Mouse (Mus musculus) megakaryocyte, adult 5-6 weeks (primary cell): ENCODE data around the gene Stx8. TPM values are rescaled to one million over a fixed set of nuclear protein-coding genes. Genes with fewer than 3 reads are reported as not detected.

Experiments
- ATAC-seq: 2 replicates; pipeline ENCODE4 v1.8.0; 2016; ENCODE audit warnings: mild to moderate bottlenecking, inconsistent platforms; ENCODE audit not compliant: poor library complexity, severe bottlenecking
- total RNA-seq, 2 experiments: library from RNA; stranded (forward) in 1 of 2; stranded (reverse) in 1 of 2; fragments of 153-499, 151-499 nt in 1 of 2; fragments of 221-1000, 200-1000 nt in 1 of 2; gene quantifications; 2 replicates each; pipeline versions ENCODE4 v1.2.3 to v1.2.4; 2015 to 2017

Gene Stx8
- total RNA-seq, 2 experiments from 2014 or later: 23.3 to 58.9 TPM

GRCm38 (mm10) chr11:67973225-67973624 is 7.2 kb downstream of the Stx8 start:
- no peak for ATAC-seq

- no peak for ATAC-seq
Measured at GRCm38 (mm10) chr11:67975252-67975651, 9.3 kb downstream of the Stx8 start.

- no peak for ATAC-seq
Measured at GRCm38 (mm10) chr11:67983564-67983963, 17.6 kb downstream of the Stx8 start.

- no peak for ATAC-seq
Measured at GRCm38 (mm10) chr11:67991240-67991639, 25.2 kb downstream of the Stx8 start.

- ATAC-seq: no peak
Measured at GRCm38 (mm10) chr11:67995965-67996364, 30.0 kb downstream of the Stx8 start.

GRCm38 (mm10) chr11:67998905-67999304 is 32.9 kb downstream of the Stx8 start:
- no peak for ATAC-seq

- ATAC-seq: no peak
Measured at GRCm38 (mm10) chr11:67999629-68000028, 33.6 kb downstream of the Stx8 start.

GRCm38 (mm10) chr11:68004191-68004590 is 38.2 kb downstream of the Stx8 start:
- ATAC-seq: 0 out of 2 replicates have a peak, but pooled peaks have one; percentile 56

GRCm38 (mm10) chr11:68006216-68006789 is 40.3 kb downstream of the Stx8 start:
- no peak for ATAC-seq

- no peak for ATAC-seq
Measured at GRCm38 (mm10) chr11:68007645-68008044, 41.7 kb downstream of the Stx8 start.

- no peak for ATAC-seq
Measured at GRCm38 (mm10) chr11:68009377-68009776, 43.4 kb downstream of the Stx8 start.

- ATAC-seq: no peak
Measured at GRCm38 (mm10) chr11:68012207-68012606, 46.2 kb downstream of the Stx8 start.

- no peak for ATAC-seq
Measured at GRCm38 (mm10) chr11:68018191-68018590, 52.2 kb downstream of the Stx8 start.

GRCm38 (mm10) chr11:68019156-68019555 is 53.2 kb downstream of the Stx8 start:
- ATAC-seq: peak; percentile 56

- no peak for ATAC-seq
Measured at GRCm38 (mm10) chr11:68021976-68022375, 56.0 kb downstream of the Stx8 start.

GRCm38 (mm10) chr11:68022895-68023294 is 56.9 kb downstream of the Stx8 start:
- no peak for ATAC-seq

- ATAC-seq: no peak
Measured at GRCm38 (mm10) chr11:68023811-68024369, 57.9 kb downstream of the Stx8 start.

GRCm38 (mm10) chr11:68026590-68026989 is 60.6 kb downstream of the Stx8 start:
- no peak for ATAC-seq

- ATAC-seq: no peak
Measured at GRCm38 (mm10) chr11:68029079-68029478, 63.1 kb downstream of the Stx8 start.

GRCm38 (mm10) chr11:68029871-68030270 is 63.9 kb downstream of the Stx8 start:
- no peak for ATAC-seq

- ATAC-seq: no peak
Measured at GRCm38 (mm10) chr11:68030771-68031170, 64.8 kb downstream of the Stx8 start.

- no peak for ATAC-seq
Measured at GRCm38 (mm10) chr11:68032448-68032847, 66.5 kb downstream of the Stx8 start.
